Mouse (Mus musculus): ENCODE results near the gene Prdm13.

- TF ChIP-seq GATA1 (IDR thresholded peaks at IDR 0.05; ENCODE audit: borderline replicate concordance, low read length) = no peak
- TF ChIP-seq FLI1 (IDR thresholded peaks at IDR 0.05; ENCODE audit: low read length) = no peak
Measured at GRCm38 (mm10) chr4:21727615-21728165, 41.9 kb upstream of the Prdm13 start, which contains the start of gene Ccnc.
